Mouse (Mus musculus): ENCODE data around the gene Ccnd2. TPM values are rescaled to one million over a fixed set of nuclear protein-coding genes. Genes with fewer than 3 reads are reported as not detected.
A peak's percentile ranks its signal among the peaks of the same experiment; 100 is the strongest.

Gene Ccnd2
- total RNA-seq, 1 experiment from 2014 or later: 57.3 TPM

DNA sequence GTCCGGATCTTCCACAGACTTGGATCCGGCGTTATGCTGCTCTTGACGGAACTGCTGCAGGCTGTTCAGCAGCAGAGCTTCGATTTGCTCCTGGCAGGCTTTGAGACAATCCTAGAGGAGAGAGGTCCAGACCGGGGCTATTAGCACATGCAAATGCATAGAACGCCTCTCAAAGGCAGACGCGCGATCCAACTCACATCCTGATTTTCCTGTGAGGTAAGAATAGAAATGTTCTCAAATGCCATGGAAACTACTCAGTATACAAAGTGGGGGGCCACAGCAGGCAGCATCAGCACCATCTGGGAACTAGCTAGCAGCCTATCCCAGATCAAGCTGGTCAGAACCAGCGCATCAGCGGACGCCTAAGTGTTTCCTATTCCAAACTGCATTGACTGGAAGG, 21.6 kb downstream of the Ccnd2 start:
- no peak for ATAC-seq (replicated peaks in 1 of 2; ENCODE audit: insufficient read depth in 1 of 2, low FRiP score in 2 of 2, low TSS enrichment in 1 of 2, low read depth in 1 of 2, poor library complexity in 2 of 2, severe bottlenecking in 2 of 2)

DNA sequence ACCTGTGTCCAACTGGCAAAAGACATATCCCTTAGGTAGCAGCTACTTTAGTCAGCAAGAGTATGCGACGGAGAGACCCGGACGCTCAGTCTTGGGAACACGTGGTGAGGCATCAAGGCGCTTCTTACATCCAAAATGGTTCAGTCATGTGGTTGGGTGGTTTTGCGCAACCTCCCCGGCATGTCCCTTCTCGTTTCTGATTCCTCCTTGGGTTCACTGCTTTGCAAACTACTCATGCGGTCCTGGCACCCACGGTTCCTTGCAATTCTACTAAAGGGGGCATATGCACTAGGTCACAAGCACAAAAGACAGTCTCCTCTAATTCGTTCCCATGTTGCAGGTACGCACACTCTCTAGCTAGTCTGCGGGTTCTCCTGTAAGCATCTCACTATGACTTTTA, 22.3 kb downstream of the Ccnd2 start:
- ATAC-seq (replicated peaks in 1 of 2; ENCODE audit: insufficient read depth in 1 of 2, low FRiP score in 2 of 2, low TSS enrichment in 1 of 2, low read depth in 1 of 2, poor library complexity in 2 of 2, severe bottlenecking in 2 of 2): no peak

DNA sequence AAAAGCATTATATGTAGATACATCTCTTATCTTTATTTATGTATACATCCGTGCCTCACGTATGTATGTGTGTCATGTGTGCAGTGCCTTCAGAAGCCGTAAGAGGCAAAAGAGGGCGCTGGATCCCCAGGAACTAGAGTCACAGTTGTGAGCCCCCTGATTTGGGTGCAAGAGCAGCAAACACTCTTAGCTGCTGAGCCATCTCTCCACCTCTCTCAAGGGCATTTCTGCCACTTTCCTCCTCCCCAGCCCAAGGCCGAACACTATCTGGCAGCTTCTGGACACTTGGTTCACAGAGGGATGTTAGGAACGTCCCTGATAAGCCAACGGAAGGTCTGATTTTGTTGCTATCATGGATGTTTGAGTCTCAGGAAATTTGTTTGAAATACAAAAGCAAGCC, 28.5 kb downstream of the Ccnd2 start:
- ATAC-seq (replicated peaks in 1 of 2; ENCODE audit: insufficient read depth in 1 of 2, low FRiP score in 2 of 2, low TSS enrichment in 1 of 2, low read depth in 1 of 2, poor library complexity in 2 of 2, severe bottlenecking in 2 of 2): no peak

DNA sequence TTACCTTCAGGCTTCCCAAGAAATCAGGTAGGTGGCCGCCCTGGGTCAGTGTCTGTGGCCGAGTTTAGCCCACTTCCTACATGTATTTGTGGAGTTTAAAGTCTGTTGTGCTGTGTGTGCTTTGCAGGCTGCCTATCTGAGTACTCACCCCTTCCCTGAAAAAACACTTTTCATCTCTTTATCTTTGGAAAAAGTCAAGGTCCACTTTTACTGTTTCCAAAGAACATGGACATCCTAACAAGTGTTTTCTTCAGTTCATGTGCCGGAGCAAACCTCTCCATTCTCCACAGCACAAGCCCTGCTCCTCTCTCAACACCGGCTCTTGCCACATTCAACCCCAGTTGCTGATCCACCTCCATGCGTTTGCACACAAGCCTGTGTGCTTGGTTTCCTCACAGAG, 29.0 kb downstream of the Ccnd2 start:
- no peak for ATAC-seq (replicated peaks in 1 of 2; ENCODE audit: insufficient read depth in 1 of 2, low FRiP score in 2 of 2, low TSS enrichment in 1 of 2, low read depth in 1 of 2, poor library complexity in 2 of 2, severe bottlenecking in 2 of 2)

- no peak; a peak in 1 of 4 replicates for ATAC-seq (replicated peaks in 1 of 2; ENCODE audit: insufficient read depth in 1 of 2, low FRiP score in 2 of 2, low TSS enrichment in 1 of 2, low read depth in 1 of 2, poor library complexity in 2 of 2, severe bottlenecking in 2 of 2)
These were observed 29.7 kb downstream of the Ccnd2 start for GRCm38 (mm10) chr6:127122221-127122806.

DNA sequence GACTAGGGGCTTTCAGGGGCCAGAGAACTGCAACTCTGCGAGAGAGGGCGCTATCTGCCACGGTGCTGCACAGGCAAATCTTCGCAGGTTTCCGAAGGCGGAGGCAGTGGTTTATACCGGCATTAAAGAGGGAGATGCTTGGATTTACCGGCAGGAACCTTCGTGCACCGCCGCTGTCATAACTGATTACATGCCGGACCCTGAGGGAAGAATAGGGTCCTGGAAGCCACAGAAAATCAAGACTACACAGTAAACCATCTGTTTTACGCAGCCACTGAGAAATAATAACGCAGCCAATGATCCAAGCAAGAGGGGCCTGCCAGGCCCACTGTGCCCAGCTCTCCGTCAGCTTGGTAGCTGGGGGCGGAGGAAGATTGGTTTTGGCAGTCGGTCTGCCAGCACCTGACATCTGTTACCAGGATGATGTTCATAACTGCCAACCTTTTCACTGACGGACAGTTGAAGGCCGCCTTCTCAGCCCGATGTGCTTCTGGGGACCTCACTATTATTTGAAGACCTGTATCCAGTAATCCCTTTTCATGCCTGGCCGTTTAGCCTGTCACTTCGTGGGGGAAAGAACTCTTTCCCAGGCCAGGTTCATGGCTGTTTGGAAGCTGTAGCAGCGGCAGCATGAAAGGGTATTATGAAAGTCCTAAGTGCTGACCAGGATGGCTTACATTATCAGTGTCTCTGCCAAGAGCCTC, 37.1 kb downstream of the Ccnd2 start:
- no peak for ATAC-seq (replicated peaks in 1 of 2; ENCODE audit: insufficient read depth in 1 of 2, low FRiP score in 2 of 2, low TSS enrichment in 1 of 2, low read depth in 1 of 2, poor library complexity in 2 of 2, severe bottlenecking in 2 of 2)

- ATAC-seq (replicated peaks in 1 of 2; ENCODE audit: insufficient read depth in 1 of 2, low FRiP score in 2 of 2, low TSS enrichment in 1 of 2, low read depth in 1 of 2, poor library complexity in 2 of 2, severe bottlenecking in 2 of 2): peak; percentile 98 to 99
These were observed 42.5 kb downstream of the Ccnd2 start, which contains the start of gene Tigar for GRCm38 (mm10) chr6:127109402-127109930. TSS of gene Tigar (minus strand) at chr6:127109557.

DNA sequence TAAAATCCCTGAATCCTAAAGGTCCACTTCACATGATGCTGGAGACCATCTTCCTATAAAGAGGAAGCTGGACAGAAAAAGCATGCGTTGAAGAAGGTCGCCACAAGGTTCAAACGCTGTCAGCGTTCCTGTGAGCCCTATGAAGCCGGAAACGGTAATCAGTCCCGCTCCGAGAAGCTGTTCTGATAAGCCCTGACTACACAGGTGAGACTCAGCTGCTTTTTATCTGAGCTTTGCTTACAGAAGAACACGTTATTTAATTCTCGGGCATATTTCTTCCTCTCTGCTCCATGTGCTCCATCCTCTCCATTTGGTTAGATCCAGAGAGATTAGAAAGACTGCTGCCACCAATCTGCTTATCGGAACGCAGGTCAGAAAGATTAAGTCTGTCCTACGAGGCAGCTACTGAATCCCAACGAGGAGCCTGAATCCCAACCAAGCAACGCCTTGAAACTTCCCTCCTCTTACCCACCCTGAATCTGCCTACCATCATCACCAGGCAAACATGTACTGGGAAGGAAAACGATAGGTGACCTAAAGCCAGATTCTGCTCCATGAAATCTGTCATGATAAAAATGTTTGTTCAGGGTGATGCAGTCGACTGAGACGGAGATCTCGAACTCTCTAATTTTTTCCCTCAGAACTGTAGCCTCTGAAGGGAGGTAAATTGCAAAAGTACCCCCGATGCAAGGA, 43.5 kb downstream of the Ccnd2 start:
- ATAC-seq (replicated peaks in 1 of 2; ENCODE audit: insufficient read depth in 1 of 2, low FRiP score in 2 of 2, low TSS enrichment in 1 of 2, low read depth in 1 of 2, poor library complexity in 2 of 2, severe bottlenecking in 2 of 2): no peak

DNA sequence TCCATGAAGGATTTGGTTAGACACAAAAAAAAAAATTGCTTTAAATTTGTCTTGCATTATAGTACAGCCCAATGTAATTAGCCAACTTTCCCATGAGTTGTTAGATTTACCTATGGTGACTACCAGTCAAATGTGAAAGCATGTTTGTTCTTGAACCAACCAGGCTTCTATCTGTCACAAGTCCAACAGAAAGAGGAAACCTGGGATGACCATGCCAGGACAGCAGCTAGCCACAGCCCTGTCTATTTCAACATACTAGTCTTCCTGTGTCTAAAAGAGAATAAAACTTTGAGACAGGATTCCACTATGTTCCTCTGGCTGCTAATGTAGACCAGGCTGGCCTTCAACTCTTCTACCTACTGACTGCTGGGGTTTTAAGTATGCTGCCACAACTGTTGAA, 44.6 kb downstream of the Ccnd2 start:
- ATAC-seq (replicated peaks in 1 of 2; ENCODE audit: insufficient read depth in 1 of 2, low FRiP score in 2 of 2, low TSS enrichment in 1 of 2, low read depth in 1 of 2, poor library complexity in 2 of 2, severe bottlenecking in 2 of 2): no peak

- ATAC-seq (replicated peaks in 1 of 2; ENCODE audit: insufficient read depth in 1 of 2, low FRiP score in 2 of 2, low TSS enrichment in 1 of 2, low read depth in 1 of 2, poor library complexity in 2 of 2, severe bottlenecking in 2 of 2): no peak
These were observed 45.3 kb downstream of the Ccnd2 start for GRCm38 (mm10) chr6:127106726-127107125.

DNA sequence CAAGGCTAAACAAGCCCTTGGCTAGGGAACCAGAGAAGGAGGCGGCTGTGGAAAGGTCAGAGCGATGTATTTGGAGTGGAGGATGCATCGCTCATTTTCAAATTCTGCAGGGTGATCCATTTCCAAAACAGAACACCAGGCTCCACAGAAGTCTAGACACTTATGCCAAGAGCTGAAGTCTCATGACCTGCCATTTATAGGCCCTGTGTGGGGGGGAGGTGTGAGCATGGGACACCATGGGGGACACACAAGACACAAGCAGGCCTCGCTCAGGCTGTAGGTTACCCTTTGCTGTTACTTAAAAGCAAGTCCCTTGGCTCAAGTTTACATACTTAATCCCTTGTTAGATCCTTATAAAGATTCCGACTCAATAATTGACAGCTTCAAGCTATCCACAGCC, 45.8 kb downstream of the Ccnd2 start:
- no peak for ATAC-seq (replicated peaks in 1 of 2; ENCODE audit: insufficient read depth in 1 of 2, low FRiP score in 2 of 2, low TSS enrichment in 1 of 2, low read depth in 1 of 2, poor library complexity in 2 of 2, severe bottlenecking in 2 of 2)

DNA sequence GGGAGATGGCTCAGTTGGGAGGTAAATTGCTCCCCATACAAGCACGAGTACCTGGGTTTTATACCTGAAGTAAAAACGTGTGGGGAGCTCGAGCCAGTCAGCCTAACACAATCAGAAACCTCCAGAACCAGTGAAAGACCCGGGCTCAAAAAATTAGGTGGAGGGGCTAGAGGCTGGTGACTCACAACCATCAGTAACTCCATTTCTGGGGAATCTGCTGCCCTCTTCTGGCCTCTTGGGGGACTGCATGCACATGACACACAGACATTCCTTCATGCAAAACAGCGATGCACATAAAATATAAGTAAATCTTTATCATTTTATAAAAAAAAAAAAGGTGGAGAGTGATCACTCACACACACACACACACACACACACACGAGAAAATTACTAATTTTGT, 46.9 kb downstream of the Ccnd2 start:
- no peak for ATAC-seq (replicated peaks in 1 of 2; ENCODE audit: insufficient read depth in 1 of 2, low FRiP score in 2 of 2, low TSS enrichment in 1 of 2, low read depth in 1 of 2, poor library complexity in 2 of 2, severe bottlenecking in 2 of 2)

DNA sequence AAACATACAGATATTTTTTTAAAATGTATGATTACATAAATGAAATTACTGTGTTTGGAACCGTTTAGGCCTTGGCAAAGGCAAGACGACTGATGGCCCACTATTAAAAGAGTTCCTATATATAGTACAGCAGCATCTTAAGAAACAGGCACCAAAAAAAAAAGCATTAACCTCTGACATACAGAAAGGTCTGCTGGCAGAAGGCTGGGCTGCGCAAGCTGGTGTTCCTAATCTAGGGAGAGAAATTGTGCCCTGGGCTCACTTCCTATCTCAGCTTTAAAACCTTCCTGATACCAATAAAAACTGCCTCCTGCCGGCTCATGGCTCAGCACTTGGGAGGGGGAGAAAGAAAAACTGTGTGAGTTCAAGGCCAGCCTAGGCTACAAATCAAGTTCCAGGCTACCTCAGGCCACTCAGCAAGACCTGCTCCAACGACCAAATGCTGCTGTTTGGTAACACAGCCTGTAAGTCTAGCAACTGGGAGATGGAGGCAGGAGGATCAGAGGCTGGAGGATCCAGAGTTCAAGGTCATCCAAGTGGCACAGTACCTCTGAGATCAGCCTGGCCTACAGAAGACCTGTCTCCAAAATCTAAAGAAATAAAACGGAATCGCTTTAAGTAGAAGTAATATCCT, 47.5 kb downstream of the Ccnd2 start:
- ATAC-seq (replicated peaks in 1 of 2; ENCODE audit: insufficient read depth in 1 of 2, low FRiP score in 2 of 2, low TSS enrichment in 1 of 2, low read depth in 1 of 2, poor library complexity in 2 of 2, severe bottlenecking in 2 of 2): no peak

- no peak for ATAC-seq (replicated peaks in 1 of 2; ENCODE audit: insufficient read depth in 1 of 2, low FRiP score in 2 of 2, low TSS enrichment in 1 of 2, low read depth in 1 of 2, poor library complexity in 2 of 2, severe bottlenecking in 2 of 2)
These were observed 48.3 kb downstream of the Ccnd2 start for GRCm38 (mm10) chr6:127103506-127104275.

- ATAC-seq (replicated peaks in 1 of 2; ENCODE audit: insufficient read depth in 1 of 2, low FRiP score in 2 of 2, low TSS enrichment in 1 of 2, low read depth in 1 of 2, poor library complexity in 2 of 2, severe bottlenecking in 2 of 2): no peak
These were observed 57.4 kb downstream of the Ccnd2 start for GRCm38 (mm10) chr6:127094565-127094964.

DNA sequence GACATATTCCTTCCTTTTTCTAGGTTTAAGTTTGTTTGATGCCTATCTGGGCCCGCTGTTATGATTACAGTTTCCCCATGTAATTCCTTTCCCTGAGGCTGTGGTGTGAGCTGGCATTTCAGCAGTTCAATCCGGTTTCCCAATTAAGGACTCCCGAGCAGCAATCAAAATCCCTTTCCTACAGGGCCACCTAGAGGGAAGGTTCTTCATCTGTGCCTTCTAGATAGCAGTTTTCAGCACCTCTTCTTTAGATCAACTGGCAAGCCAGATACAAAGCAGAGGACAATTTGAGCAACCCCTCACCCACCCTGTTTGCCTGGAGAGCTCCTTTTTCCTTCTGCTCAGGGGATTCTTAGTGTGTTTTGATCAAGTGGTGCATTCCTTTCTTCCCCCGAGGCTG, 65.3 kb downstream of the Ccnd2 start:
- ATAC-seq (replicated peaks in 1 of 2; ENCODE audit: insufficient read depth in 1 of 2, low FRiP score in 2 of 2, low TSS enrichment in 1 of 2, low read depth in 1 of 2, poor library complexity in 2 of 2, severe bottlenecking in 2 of 2): no peak

DNA sequence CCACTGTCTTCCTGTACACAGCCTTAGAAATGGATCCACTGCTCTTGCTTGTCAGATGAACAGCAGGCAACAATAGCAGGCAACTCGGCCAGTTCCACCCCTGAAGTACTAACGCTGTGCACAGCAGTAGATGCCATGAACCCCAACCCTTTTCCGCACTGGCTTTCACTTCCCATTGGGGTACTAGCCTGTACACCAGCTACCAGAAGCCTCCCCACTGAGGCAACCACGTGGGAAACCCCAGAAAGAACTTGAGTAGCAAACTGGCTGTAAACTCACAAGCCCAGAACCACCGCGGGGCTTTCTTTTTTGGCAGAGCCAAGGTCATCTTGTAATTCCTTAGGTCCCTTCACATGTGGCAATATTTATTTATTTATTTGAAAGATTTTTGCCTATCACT, 70.2 kb downstream of the Ccnd2 start:
- no peak for ATAC-seq (replicated peaks in 1 of 2; ENCODE audit: insufficient read depth in 1 of 2, low FRiP score in 2 of 2, low TSS enrichment in 1 of 2, low read depth in 1 of 2, poor library complexity in 2 of 2, severe bottlenecking in 2 of 2)

All from hematopoietic stem cell, adult 5-6 weeks (primary cell).